Mouse (Mus musculus): Measurements from ENCODE around the gene Sema5a. TPM values are rescaled to one million over a fixed set of nuclear protein-coding genes. Genes with fewer than 3 reads are reported as not detected.

The Sema5a gene
- total and polyA plus RNA-seq, 2 experiments from 2014 or later, result 8.8 to 40.0 TPM

- H3K36me3 ChIP-seq (ENCODE audit: insufficient read depth, low read length), result no peaks in the 10 kb centered on the region
- no peaks in the 10 kb centered on the region for H3K4me1 ChIP-seq (ENCODE audit: insufficient read depth, low read length)
- no peaks in the 10 kb centered on the region for H3K27me3 ChIP-seq (ENCODE audit: insufficient read depth, low read length)
- H3K9ac ChIP-seq (replicated peaks; ENCODE audit: low read length), result no peak overlapping the region
- no peak overlapping the region for H3K4me3 ChIP-seq (ENCODE audit: low read length)
- 85% methylated on average over 6 of the region's 6 CpGs for WGBS
- ATAC-seq, result no peak
- TF ChIP-seq CTCF (IDR thresholded peaks at IDR 0.05; ENCODE audit: low read depth), result no peak
- H3K27ac ChIP-seq, result no peak overlapping the region
- DNase-seq (ENCODE audit: low spot score), result no peak
- no peaks in the 10 kb centered on the region for H3K9me3 ChIP-seq (ENCODE audit: low read length)
- no peak overlapping the region for H3K4me2 ChIP-seq (ENCODE audit: low read depth, low read length)
Measured at GRCm38 (mm10) chr15:32273925-32274324, 29.3 kb downstream of the Sema5a start.

DNA sequence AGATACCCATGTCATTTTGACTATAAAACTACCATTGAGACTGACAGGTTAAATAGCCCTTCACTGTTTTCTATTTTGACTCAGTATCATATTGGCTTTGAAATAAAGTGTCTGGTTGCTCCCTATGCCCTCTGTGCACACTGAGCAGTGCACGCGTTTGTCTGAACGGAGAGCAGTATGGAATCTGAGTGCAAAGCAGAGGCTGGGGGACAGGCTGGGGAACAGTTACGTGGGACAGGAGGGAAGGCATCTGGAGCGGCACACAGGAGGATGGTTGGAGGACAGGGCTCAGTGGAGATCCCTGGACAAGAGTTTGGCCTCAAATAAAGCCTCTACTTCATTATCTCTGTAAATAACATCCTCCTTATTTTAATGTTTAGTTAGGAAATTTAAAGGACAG, 30.4 kb downstream of the Sema5a start:
- no peak for TF ChIP-seq CTCF (IDR thresholded peaks at IDR 0.05; ENCODE audit: low read depth)
- H3K9ac ChIP-seq (replicated peaks; ENCODE audit: low read length), result no peak overlapping the region
- H3K9me3 ChIP-seq (ENCODE audit: low read length), result no peaks in the 10 kb centered on the region
- ATAC-seq, result no peak
- 86% methylated on average over 5 of the region's 5 CpGs for WGBS
- no peaks in the 10 kb centered on the region for H3K27me3 ChIP-seq (ENCODE audit: insufficient read depth, low read length)
- no peak overlapping the region for H3K4me3 ChIP-seq (ENCODE audit: low read length)
- H3K36me3 ChIP-seq (ENCODE audit: insufficient read depth, low read length), result no peaks in the 10 kb centered on the region
- no peaks in the 10 kb centered on the region for H3K4me1 ChIP-seq (ENCODE audit: insufficient read depth, low read length)
- H3K27ac ChIP-seq, result no peak overlapping the region
- H3K4me2 ChIP-seq (ENCODE audit: low read depth, low read length), result no peak overlapping the region
- no peak for DNase-seq (ENCODE audit: low spot score)

DNA sequence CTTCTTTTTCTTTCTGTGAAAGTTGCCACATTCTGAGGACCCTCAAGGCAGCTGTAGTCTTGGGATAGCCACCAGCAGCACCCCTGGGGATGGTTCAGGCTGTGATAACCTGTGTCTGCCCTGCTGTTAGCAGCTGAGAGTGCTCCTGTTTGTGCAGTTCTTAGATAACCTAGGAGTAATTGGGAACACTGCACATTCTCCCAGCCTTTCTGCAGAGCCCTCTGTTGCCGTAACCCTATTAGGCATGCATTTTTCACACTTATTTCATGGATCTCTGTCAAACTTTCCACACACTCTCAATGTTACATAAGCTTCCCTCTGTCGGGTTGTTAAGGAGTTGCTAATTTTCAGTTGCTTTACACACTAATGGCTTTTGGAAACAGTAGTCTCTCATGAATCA, 34.0 kb downstream of the Sema5a start:
- TF ChIP-seq CTCF (IDR thresholded peaks at IDR 0.05; ENCODE audit: low read depth), result no peak
- Histone ChIP-seq H3K4me3 (ENCODE audit: low read length) (no peak overlapping the region), H3K4me2 (ENCODE audit: low read depth, low read length) (no peak overlapping the region), H3K9ac (replicated peaks; ENCODE audit: low read length) (no peak overlapping the region), H3K9me3 (ENCODE audit: low read length) (no peaks in the 10 kb centered on the region), H3K36me3 (ENCODE audit: insufficient read depth, low read length) (no peaks in the 10 kb centered on the region), H3K27ac (no peak overlapping the region), H3K4me1 (ENCODE audit: insufficient read depth, low read length) (no peaks in the 10 kb centered on the region), H3K27me3 (ENCODE audit: insufficient read depth, low read length) (no peaks in the 10 kb centered on the region)
- DNase-seq (ENCODE audit: low spot score), result no peak
- WGBS, result 23% methylated on average over 2 of the region's 2 CpGs
- ATAC-seq, result no peak

- H3K27me3 ChIP-seq (ENCODE audit: insufficient read depth, low read length), result no peaks in the 10 kb centered on the region
- WGBS, result 80% methylated on average over 4 of the region's 4 CpGs
- H3K4me2 ChIP-seq (ENCODE audit: low read depth, low read length), result no peak overlapping the region
- no peaks in the 10 kb centered on the region for H3K36me3 ChIP-seq (ENCODE audit: insufficient read depth, low read length)
- H3K9me3 ChIP-seq (ENCODE audit: low read length), result no peaks in the 10 kb centered on the region
- DNase-seq (ENCODE audit: low spot score) (no peak), ATAC-seq (no peak)
- no peak overlapping the region for H3K9ac ChIP-seq (replicated peaks; ENCODE audit: low read length)
- H3K4me1 ChIP-seq (ENCODE audit: insufficient read depth, low read length), result no peaks in the 10 kb centered on the region
- no peak for TF ChIP-seq CTCF (IDR thresholded peaks at IDR 0.05; ENCODE audit: low read depth)
- no peak overlapping the region for H3K4me3 ChIP-seq (ENCODE audit: low read length)
- H3K27ac ChIP-seq, result no peak overlapping the region
Measured at GRCm38 (mm10) chr15:32281374-32281773, 36.8 kb downstream of the Sema5a start.

DNA sequence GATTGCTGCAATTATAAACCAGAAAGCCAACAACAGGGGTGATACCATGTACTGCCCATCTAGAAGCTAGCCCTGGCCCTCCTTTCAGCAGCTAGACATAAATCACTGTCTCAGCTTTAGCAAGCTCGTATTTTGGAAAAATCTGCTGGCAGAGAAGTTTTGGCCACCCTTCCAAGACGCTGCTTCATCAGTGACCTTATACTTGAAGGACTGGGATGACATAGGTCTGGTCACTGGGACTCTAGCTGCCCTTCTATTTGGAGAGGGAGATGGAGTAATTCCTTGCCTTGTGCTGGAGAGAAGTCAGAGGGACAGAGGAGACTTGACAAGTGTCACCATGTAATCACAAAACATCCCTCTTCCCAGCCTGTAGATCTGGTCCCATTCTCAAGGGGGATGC, 40.1 kb downstream of the Sema5a start:
- no peaks in the 10 kb centered on the region for H3K27me3 ChIP-seq (ENCODE audit: insufficient read depth, low read length)
- H3K9ac ChIP-seq (replicated peaks; ENCODE audit: low read length), result no peak overlapping the region
- no peak overlapping the region for H3K4me3 ChIP-seq (ENCODE audit: low read length)
- no peaks in the 10 kb centered on the region for H3K36me3 ChIP-seq (ENCODE audit: insufficient read depth, low read length)
- H3K9me3 ChIP-seq (ENCODE audit: low read length), result no peaks in the 10 kb centered on the region
- H3K4me2 ChIP-seq (ENCODE audit: low read depth, low read length), result no peak overlapping the region
- no peak for TF ChIP-seq CTCF (IDR thresholded peaks at IDR 0.05; ENCODE audit: low read depth)
- no peak overlapping the region for H3K27ac ChIP-seq
- H3K4me1 ChIP-seq (ENCODE audit: insufficient read depth, low read length), result no peaks in the 10 kb centered on the region
- ATAC-seq (no peak), DNase-seq (ENCODE audit: low spot score) (no peak)
- 80% methylated on average over 2 of the region's 2 CpGs for WGBS

DNA sequence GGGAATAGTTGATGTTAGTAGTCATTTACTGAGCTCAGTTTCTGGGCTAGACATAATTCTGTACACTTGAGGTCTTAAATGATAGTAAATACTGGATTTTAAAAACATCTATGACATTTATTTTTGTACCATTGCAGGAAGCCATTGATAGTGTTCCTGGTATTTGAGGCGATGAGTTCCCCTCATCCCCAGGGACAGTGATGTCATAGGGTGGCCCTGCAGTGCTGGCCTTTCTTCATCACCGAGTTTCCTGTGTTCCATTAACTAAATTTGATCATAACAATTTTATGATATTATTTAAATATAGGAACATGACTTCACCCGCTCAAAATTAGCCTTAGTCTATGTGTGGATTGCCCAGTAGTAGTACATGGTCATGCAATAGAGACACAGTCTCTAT, 41.7 kb downstream of the Sema5a start:
- Histone ChIP-seq H3K4me3 (ENCODE audit: low read length) (no peak overlapping the region), H3K9me3 (ENCODE audit: low read length) (no peaks in the 10 kb centered on the region), H3K36me3 (ENCODE audit: insufficient read depth, low read length) (no peaks in the 10 kb centered on the region), H3K4me2 (ENCODE audit: low read depth, low read length) (no peak overlapping the region), H3K4me1 (ENCODE audit: insufficient read depth, low read length) (no peaks in the 10 kb centered on the region), H3K27ac (no peak overlapping the region), H3K9ac (replicated peaks; ENCODE audit: low read length) (no peak overlapping the region), H3K27me3 (ENCODE audit: insufficient read depth, low read length) (no peaks in the 10 kb centered on the region)
- no peak for DNase-seq (ENCODE audit: low spot score)
- no peak for TF ChIP-seq CTCF (IDR thresholded peaks at IDR 0.05; ENCODE audit: low read depth)
- 90% methylated on average over 3 of the region's 3 CpGs for WGBS
- ATAC-seq, result no peak

GRCm38 (mm10) chr15:32288480-32288879, 43.9 kb downstream of the Sema5a start:
- Histone ChIP-seq H3K36me3 (ENCODE audit: insufficient read depth, low read length) (no peaks in the 10 kb centered on the region), H3K4me3 (ENCODE audit: low read length) (no peak overlapping the region), H3K4me1 (ENCODE audit: insufficient read depth, low read length) (no peaks in the 10 kb centered on the region), H3K27me3 (ENCODE audit: insufficient read depth, low read length) (no peaks in the 10 kb centered on the region), H3K9me3 (ENCODE audit: low read length) (no peaks in the 10 kb centered on the region), H3K9ac (replicated peaks; ENCODE audit: low read length) (no peak overlapping the region), H3K27ac (no peak overlapping the region), H3K4me2 (ENCODE audit: low read depth, low read length) (no peak overlapping the region)
- no peak for TF ChIP-seq CTCF (IDR thresholded peaks at IDR 0.05; ENCODE audit: low read depth)
- DNase-seq (ENCODE audit: low spot score) (peak; percentile 34), ATAC-seq (0 out of 2 replicates have a peak, but pooled peaks have one; percentile 40)
- WGBS, result 54% methylated on average over 6 of the region's 6 CpGs

Measured in hindbrain, postnatal 0 days (tissue).